Mouse (Mus musculus) lung, adult 2 months (tissue): ENCODE results near the gene Card11. TPM values are rescaled to one million over a fixed set of nuclear protein-coding genes. Genes with fewer than 3 reads are reported as not detected.
A peak's percentile ranks its signal among the peaks of the same experiment; 100 is the strongest.

Experiments
- DNase-seq: peaks from one replicate; pipeline ENCODE4 v3.0.0; 2022
- H3K4me1 ChIP-seq: fragments of 200-500 bp; 2 replicates; pipeline ENCODE4 v1.6.1; 2011; ENCODE audit warnings: low read length; ENCODE audit not compliant: control insufficient read depth, insufficient read depth
- H3K4me3 ChIP-seq: fragments of 200-500 bp; replicated peaks from 2 replicates; pipeline ENCODE3; 2011; ENCODE audit warnings: low read depth, mild to moderate bottlenecking, control low read depth, low read length; ENCODE audit errors: extremely low read depth
- CTCF ChIP-seq: fragments of 200-500 bp; IDR thresholded peaks from 2 replicates; pipeline ENCODE4 v1.5.1; 2011; ENCODE audit warnings: mild to moderate bottlenecking, low read length, control low read depth; ENCODE audit not compliant: insufficient read depth
- POLR2A ChIP-seq: fragments of 200-500 bp; IDR thresholded peaks from 2 replicates; pipeline ENCODE4 v1.6.1; 2011; ENCODE audit warnings: low read depth, mild to moderate bottlenecking, control low read depth, low read length, borderline replicate concordance; ENCODE audit errors: extremely low read depth
- WGBS: fragments of 180-500 bp; shearing (Covaris S2); methylation state at CpG from one replicate; pipeline ENCODE4 v1.1.7; 2018; 5-methylcytosine and 5-hydroxymethylcytosine counted together
- polyA plus RNA-seq: library from polyadenylated mRNA; depleted of rRNA; stranded (reverse); fragments of >200 nt; gene quantifications from 2 replicates; pipeline ENCODE4 v1.2.3, GENCODE M21; 2012

Gene Card11
- polyA plus RNA-seq, 1 experiment: 15.3 TPM

- Histone ChIP-seq H3K4me1 (peaks cover 10% of the 10 kb centered on the region), H3K4me3 (no peak overlapping the region)
- TF ChIP-seq POLR2A (no peak), CTCF (no peak)
- 57% methylated on average over 6 of the region's 6 CpGs for WGBS
- no peak for DNase-seq
Observed at GRCm38 (mm10) chr5:140871241-140871640, 129.1 kb downstream of the Card11 start.

GRCm38 (mm10) chr5:140869034-140869433 lies 131.3 kb downstream of the Card11 start:
- no peak for DNase-seq

GRCm38 (mm10) chr5:140859730-140860129 lies 140.7 kb downstream of the Card11 start:
- WGBS: 88% methylated on average over 5 of the region's 5 CpGs
- DNase-seq: no peak
- TF ChIP-seq POLR2A: no peak
- no peak for TF ChIP-seq CTCF
- Histone ChIP-seq H3K4me3 (no peak overlapping the region), H3K4me1 (no peaks in the 10 kb centered on the region)

More at GRCm38 (mm10) chr5:140869034-140869433, 131.3 kb downstream of the Card11 start:
- TF ChIP-seq CTCF: peak; percentile 75
- no peak for TF ChIP-seq POLR2A
- WGBS: 58% methylated on average over 2 of the region's 2 CpGs
- Histone ChIP-seq H3K4me1 (peaks cover 10% of the 10 kb centered on the region), H3K4me3 (no peak overlapping the region)

- no peak for DNase-seq
- no peak for TF ChIP-seq POLR2A
- TF ChIP-seq CTCF: peak; percentile 29; the same call in 1 of the 2 replicates
- H3K4me1 ChIP-seq: no peaks in the 10 kb centered on the region
- 75% methylated on average over 3 of the region's 3 CpGs for WGBS
- H3K4me3 ChIP-seq: no peak overlapping the region
Observed at GRCm38 (mm10) chr5:140858335-140858734, 142.0 kb downstream of the Card11 start.

- no peak for DNase-seq
- 54% methylated on average over 8 of the region's 8 CpGs for WGBS
- peak; percentile 11; the same call in 1 of the 2 replicates for TF ChIP-seq CTCF
- no peak for TF ChIP-seq POLR2A
- Histone ChIP-seq H3K4me1 (no peaks in the 10 kb centered on the region), H3K4me3 (no peak overlapping the region)
Observed at GRCm38 (mm10) chr5:140857432-140858154, 142.8 kb downstream of the Card11 start.

- Histone ChIP-seq H3K4me3 (no peak overlapping the region), H3K4me1 (no peaks in the 10 kb centered on the region)
- no peak for TF ChIP-seq CTCF
- no peak for TF ChIP-seq POLR2A
- no peak for DNase-seq
- WGBS: 78% methylated on average over 11 of the region's 11 CpGs
Observed at GRCm38 (mm10) chr5:140855909-140856530, 144.4 kb downstream of the Card11 start.

- Histone ChIP-seq H3K4me3 (no peak overlapping the region), H3K4me1 (no peaks in the 10 kb centered on the region)
- WGBS: 86% methylated on average over 4 of the region's 4 CpGs
- TF ChIP-seq POLR2A (no peak), CTCF (no peak)
- DNase-seq: no peak
Observed at GRCm38 (mm10) chr5:140854700-140855099, 145.7 kb downstream of the Card11 start.

- Histone ChIP-seq H3K4me3 (no peak overlapping the region), H3K4me1 (no peaks in the 10 kb centered on the region)
- no peak for DNase-seq
- WGBS: 62% methylated on average over 5 of the region's 5 CpGs
- TF ChIP-seq CTCF: no peak
- no peak for TF ChIP-seq POLR2A
Observed at GRCm38 (mm10) chr5:140853723-140854122, 146.7 kb downstream of the Card11 start.

GRCm38 (mm10) chr5:140852435-140852996 lies 147.9 kb downstream of the Card11 start:
- Histone ChIP-seq H3K4me1 (no peaks in the 10 kb centered on the region), H3K4me3 (no peak overlapping the region)
- TF ChIP-seq POLR2A: no peak
- TF ChIP-seq CTCF: no peak
- DNase-seq: no peak
- 63% methylated on average over 12 of the region's 12 CpGs for WGBS

GRCm38 (mm10) chr5:140847300-140847729 lies 153.1 kb downstream of the Card11 start:
- no peak for DNase-seq
- Histone ChIP-seq H3K4me3 (no peak overlapping the region), H3K4me1 (no peaks in the 10 kb centered on the region)
- TF ChIP-seq POLR2A: no peak
- TF ChIP-seq CTCF: peak; percentile 55
- 23% methylated on average over 5 of the region's 5 CpGs for WGBS
